Mouse (Mus musculus) cerebellum, adult 9-11 months (tissue): Measurements from ENCODE around the gene Gm4724.
"Not testable (repeated sequence)": the region's sequence is repeated elsewhere in the genome, so short reads cannot be mapped to it uniquely, and the experiment has no call there.

Source experiments
- DNase-seq: peaks from one replicate; pipeline ENCODE4 v3.0.0; 2022

The Gm4724 gene

DNA sequence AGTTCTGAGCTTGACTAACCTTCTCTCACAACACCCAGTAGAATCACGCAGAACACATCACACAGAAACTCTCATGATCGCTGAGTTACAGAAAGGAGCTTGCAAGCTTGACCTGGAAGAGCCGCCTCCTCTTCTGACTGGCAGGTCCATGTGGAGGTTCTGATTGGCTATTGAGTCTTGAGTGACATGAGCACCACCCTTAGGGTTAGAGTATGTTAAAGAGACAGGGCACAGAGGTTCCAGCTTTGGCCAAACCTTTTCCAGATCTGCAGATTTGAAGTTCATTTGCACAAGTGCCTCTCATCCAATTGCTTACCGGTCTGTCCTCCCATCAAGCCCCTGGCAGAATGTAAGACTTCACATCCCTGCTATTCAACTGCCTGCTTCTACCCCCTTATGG, at the start of gene Gm4724:
Gene Gm4724, minus strand, starts transcription at position 101 of the 400 bp plus-strand sequence.
- DNase-seq: not testable (repeated sequence)

- DNase-seq: not testable (repeated sequence)
Observed at GRCm38 (mm10) chr2:175469685-175470084, 34.1 kb upstream of the Gm4724 start, which contains the start of gene Zfp965. Gene Zfp965 (plus strand): TSS chr2:175469985.
